Mouse (Mus musculus): ENCODE results near the gene Exosc6. TPM values are rescaled to one million over a fixed set of nuclear protein-coding genes. Genes with fewer than 3 reads are reported as not detected.
A peak's percentile ranks its signal among the peaks of the same experiment; 100 is the strongest.
"Not testable (repeated sequence)": the region's sequence is repeated elsewhere in the genome, so short reads cannot be mapped to it uniquely, and the experiment has no call there.

Exosc6 gene
- polyA plus RNA-seq, 1 experiment, result 46.3 TPM

- Histone ChIP-seq H3K4me3 (replicated peaks) (no peak overlapping the region), H3K9me3 (no peaks in the 10 kb centered on the region), H3K36me3 (replicated peaks; ENCODE audit: low read length) (no peaks in the 10 kb centered on the region), H3K4me1 (peaks cover 12% of the 10 kb centered on the region; the same call in 1 of the 2 replicates), H3K27me3 (replicated peaks) (peaks cover 66% of the 10 kb centered on the region)
- TF ChIP-seq FLI1 (IDR thresholded peaks at IDR 0.05; ENCODE audit: low read length) (no peak), GATA1 (IDR thresholded peaks at IDR 0.05; ENCODE audit: borderline replicate concordance, low read length) (no peak)
Observed at GRCm38 (mm10) chr8:111079861-111080271, 23.7 kb downstream of the Exosc6 start.

GRCm38 (mm10) chr8:111081580-111082258, 25.6 kb downstream of the Exosc6 start:
- Histone ChIP-seq H3K27me3 (replicated peaks) (peaks cover 52% of the 10 kb centered on the region), H3K36me3 (replicated peaks; ENCODE audit: low read length) (no peaks in the 10 kb centered on the region), H3K4me3 (replicated peaks) (no peak overlapping the region), H3K4me1 (peaks cover 6% of the 10 kb centered on the region; the same call in 1 of the 2 replicates), H3K9me3 (no peaks in the 10 kb centered on the region)
- TF ChIP-seq FLI1 (IDR thresholded peaks at IDR 0.05; ENCODE audit: low read length), result no peak
- no peak for TF ChIP-seq GATA1 (IDR thresholded peaks at IDR 0.05; ENCODE audit: borderline replicate concordance, low read length)

- not testable (repeated sequence) for H3K36me3 ChIP-seq (replicated peaks; ENCODE audit: low read length); H3K4me3 ChIP-seq (replicated peaks); H3K4me1 ChIP-seq; H3K9me3 ChIP-seq
- H3K27me3 ChIP-seq (replicated peaks), result peaks cover 46% of the 10 kb centered on the region
Observed at GRCm38 (mm10) chr8:111083936-111084335, 27.8 kb downstream of the Exosc6 start.

- no peak for TF ChIP-seq FLI1 (IDR thresholded peaks at IDR 0.05; ENCODE audit: low read length)
- H3K4me1 ChIP-seq, result peaks cover 9% of the 10 kb centered on the region
- H3K4me3 ChIP-seq (replicated peaks), result no peak overlapping the region
- H3K9me3 ChIP-seq, result no peaks in the 10 kb centered on the region
- H3K27me3 ChIP-seq (replicated peaks), result peaks cover 9% of the 10 kb centered on the region
- no peaks in the 10 kb centered on the region for H3K36me3 ChIP-seq (replicated peaks; ENCODE audit: low read length)
Observed at GRCm38 (mm10) chr8:111090126-111090525, 34.0 kb downstream of the Exosc6 start.

GRCm38 (mm10) chr8:111091706-111092105, 35.6 kb downstream of the Exosc6 start:
- TF ChIP-seq FLI1 (IDR thresholded peaks at IDR 0.05; ENCODE audit: low read length) (no peak), GATA1 (IDR thresholded peaks at IDR 0.05; ENCODE audit: borderline replicate concordance, low read length) (no peak)
- peaks cover 22% of the 10 kb centered on the region for H3K4me1 ChIP-seq
- H3K9me3 ChIP-seq, result no peaks in the 10 kb centered on the region
- H3K27me3 ChIP-seq (replicated peaks), result peaks cover 15% of the 10 kb centered on the region
- H3K4me3 ChIP-seq (replicated peaks), result no peak overlapping the region
- H3K36me3 ChIP-seq (replicated peaks; ENCODE audit: low read length), result no peaks in the 10 kb centered on the region

GRCm38 (mm10) chr8:111092326-111092725, 36.2 kb downstream of the Exosc6 start, which contains the start of gene Clec18a:
TSS of gene Clec18a (minus strand) at chr8:111092426.
- not testable (repeated sequence) for H3K36me3 ChIP-seq (replicated peaks; ENCODE audit: low read length); H3K4me3 ChIP-seq (replicated peaks); H3K9me3 ChIP-seq
- Histone ChIP-seq H3K4me1 (peaks cover 22% of the 10 kb centered on the region), H3K27me3 (replicated peaks) (peaks cover 15% of the 10 kb centered on the region)

GRCm38 (mm10) chr8:111093865-111094718, 38.0 kb downstream of the Exosc6 start, which contains the start of gene Pdpr:
TSS of gene Pdpr (plus strand) at chr8:111094630.
- no peaks in the 10 kb centered on the region for H3K36me3 ChIP-seq (replicated peaks; ENCODE audit: low read length)
- no peaks in the 10 kb centered on the region for H3K9me3 ChIP-seq
- H3K4me3 ChIP-seq (replicated peaks), result peak within 1 kb of the TSS; percentile 97
- TF ChIP-seq FLI1 (IDR thresholded peaks at IDR 0.05; ENCODE audit: low read length) (no peak), GATA1 (IDR thresholded peaks at IDR 0.05; ENCODE audit: borderline replicate concordance, low read length) (no peak)
- H3K27me3 ChIP-seq (replicated peaks), result peaks cover 15% of the 10 kb centered on the region
- peaks cover 22% of the 10 kb centered on the region for H3K4me1 ChIP-seq

GRCm38 (mm10) chr8:111094719-111095302, 38.7 kb downstream of the Exosc6 start:
- Histone ChIP-seq H3K27me3 (replicated peaks) (peaks cover 15% of the 10 kb centered on the region), H3K4me1 (peaks cover 22% of the 10 kb centered on the region)
- H3K36me3 ChIP-seq (replicated peaks; ENCODE audit: low read length), result not testable (repeated sequence)

More at GRCm38 (mm10) chr8:111094719-111095302, 38.7 kb downstream of the Exosc6 start:
- H3K4me3 ChIP-seq (replicated peaks), result peak overlapping the region; percentile 97
- H3K9me3 ChIP-seq, result not testable (repeated sequence)

Other genes with a start within 250 kb of the Exosc6 start
- 0.61 and 14.0 TPM in 2 replicates for gene Cog4, start 209.7 kb upstream of the Exosc6 start, polyA plus RNA-seq (2012; ENCODE audit: insufficient read depth, low replicate concordance)
- gene Sf3b3, start 209.6 kb upstream of the Exosc6 start, polyA plus RNA-seq (2012; ENCODE audit: insufficient read depth, low replicate concordance), result 3.4 TPM in 1 of 2 replicates, not detected in the other
- gene Fuk, start 153.9 kb upstream of the Exosc6 start, polyA plus RNA-seq (2012; ENCODE audit: insufficient read depth, low replicate concordance), result 1.6 and 3.3 TPM in 2 replicates
- gene St3gal2, start 136.4 kb upstream of the Exosc6 start, polyA plus RNA-seq (2012; ENCODE audit: insufficient read depth, low replicate concordance), result 19.8 and 54.8 TPM in 2 replicates
- 5.2 and 18.4 TPM in 2 replicates for gene Ddx19a, start 58.5 kb upstream of the Exosc6 start, polyA plus RNA-seq (2012; ENCODE audit: insufficient read depth, low replicate concordance)
- 1.1 TPM in 1 of 2 replicates, not detected in the other for gene Ddx19b, start 24.6 kb upstream of the Exosc6 start, polyA plus RNA-seq (2012; ENCODE audit: insufficient read depth, low replicate concordance)
- 29.9 and 34.3 TPM in 2 replicates for gene Aars, start 23.2 kb upstream of the Exosc6 start, polyA plus RNA-seq (2012; ENCODE audit: insufficient read depth, low replicate concordance)
- gene Clec18a, start 36.1 kb downstream of the Exosc6 start, polyA plus RNA-seq (2012; ENCODE audit: insufficient read depth, low replicate concordance), result not detected in 2 replicates
- gene Pdpr, start 38.3 kb downstream of the Exosc6 start, polyA plus RNA-seq (2012; ENCODE audit: insufficient read depth, low replicate concordance), result 0.89 and 1.00 TPM in 2 replicates
- gene Glg1, start 202.9 kb downstream of the Exosc6 start, polyA plus RNA-seq (2012; ENCODE audit: insufficient read depth, low replicate concordance), result 18.0 and 27.3 TPM in 2 replicates
- 0.69 TPM in 1 of 2 replicates, not detected in the other for gene Rfwd3, start 243.9 kb downstream of the Exosc6 start, polyA plus RNA-seq (2012; ENCODE audit: insufficient read depth, low replicate concordance)

Data from megakaryocyte, embryonic 14.5 days (primary cell).